Mouse (Mus musculus) kidney, adult 11 months (tissue): ENCODE data around the gene Vav2.

Source experiments
- DNase-seq: peaks from one replicate; pipeline ENCODE4 v3.0.0; 2022

The Vav2 gene

DNA sequence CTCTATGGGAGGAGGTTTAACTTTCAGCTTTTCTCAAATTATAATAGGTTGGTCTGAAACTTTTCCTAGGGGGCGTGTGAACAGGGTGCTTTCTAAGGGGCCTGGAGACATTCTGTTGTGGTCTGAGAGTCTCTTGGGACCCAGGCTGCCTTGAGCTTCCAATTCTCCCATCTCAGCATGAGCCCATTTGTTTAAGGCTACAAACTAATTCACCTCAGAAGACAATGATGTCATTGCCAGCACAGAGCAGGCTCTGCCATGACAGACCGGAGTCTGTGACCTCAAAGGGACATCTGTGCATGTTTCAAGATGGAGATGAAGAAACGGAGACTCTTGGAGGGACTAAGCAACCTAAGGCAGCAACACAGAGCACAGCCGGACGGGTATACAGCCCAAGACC is 112.6 kb downstream of the Vav2 start:
- no peak for DNase-seq

DNA sequence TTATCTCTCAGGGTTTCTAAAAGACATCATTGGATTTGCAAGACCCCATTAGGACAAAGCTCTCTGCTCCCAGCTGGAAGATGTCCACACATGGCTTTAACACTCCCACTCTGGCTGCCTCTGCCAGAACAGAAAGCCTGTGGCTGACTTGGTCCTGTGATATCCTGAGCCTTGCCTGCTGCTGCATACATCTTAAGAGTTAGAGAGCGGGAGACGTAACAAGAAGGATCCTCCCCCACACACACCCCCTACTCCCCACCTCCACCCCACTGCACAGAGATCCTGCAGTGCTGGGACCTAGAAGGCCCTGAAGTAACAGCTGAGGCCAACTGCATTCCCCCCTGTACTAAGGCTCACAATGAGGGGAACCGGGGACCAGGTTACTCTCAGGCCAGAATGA is 114.3 kb downstream of the Vav2 start:
- no peak for DNase-seq

DNA sequence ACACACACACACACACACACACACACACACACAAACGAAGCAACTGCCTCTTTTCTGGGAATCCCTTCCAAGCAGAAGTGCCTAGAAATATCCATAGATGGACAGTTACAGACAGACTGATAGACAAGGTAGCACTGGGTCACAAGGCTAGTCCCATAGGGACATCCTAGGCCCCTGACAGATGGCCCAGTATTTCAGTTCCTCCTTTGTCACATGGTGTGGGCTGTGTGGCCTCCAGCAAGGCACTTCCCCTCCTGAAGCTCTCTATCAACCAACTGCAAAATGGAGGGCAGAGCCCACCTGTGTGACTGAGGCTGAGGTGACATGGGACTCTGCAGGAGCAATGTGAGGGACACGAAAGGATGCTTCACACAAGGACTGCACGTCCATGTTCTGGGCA is 115.2 kb downstream of the Vav2 start:
- no peak for DNase-seq

DNA sequence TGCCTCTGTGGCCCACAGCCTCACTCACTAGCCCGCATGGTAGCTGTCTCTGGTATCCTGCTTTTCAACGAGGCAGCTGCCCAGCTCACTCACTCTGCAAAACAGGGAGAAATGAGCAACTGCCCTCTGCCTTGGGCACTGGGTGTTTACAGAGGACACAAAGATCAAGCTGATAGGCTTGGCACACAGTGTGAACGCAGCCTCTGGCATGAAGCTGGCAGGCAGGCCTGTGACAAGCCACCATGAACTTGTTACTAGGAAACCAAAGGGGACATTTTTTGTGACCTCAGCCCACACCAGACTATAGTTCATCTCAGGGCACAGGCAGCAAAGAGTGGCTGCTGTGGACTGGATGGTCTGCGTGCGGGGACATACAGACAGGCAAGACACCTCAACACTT is 115.9 kb downstream of the Vav2 start:
- DNase-seq: peak; percentile 61

DNA sequence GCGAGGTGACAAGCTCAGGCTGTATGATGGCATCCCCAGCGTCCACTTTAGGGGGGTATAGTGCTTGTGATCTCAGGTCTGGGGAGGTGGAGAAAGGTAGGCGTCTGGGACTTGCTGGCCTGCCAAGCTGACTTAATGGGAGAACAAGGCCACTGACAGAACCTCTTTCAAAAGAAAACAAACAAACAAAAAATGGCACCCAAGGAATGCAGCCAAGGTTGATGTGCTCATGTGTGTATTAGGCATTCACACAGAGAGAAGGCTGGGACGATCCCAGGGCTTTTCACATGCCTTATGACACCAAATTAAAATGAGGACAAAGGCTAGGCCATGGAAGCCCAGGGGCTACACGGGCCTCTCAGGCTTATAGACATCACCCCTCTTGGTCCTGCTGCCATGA is 116.6 kb downstream of the Vav2 start:
- no peak for DNase-seq

DNA sequence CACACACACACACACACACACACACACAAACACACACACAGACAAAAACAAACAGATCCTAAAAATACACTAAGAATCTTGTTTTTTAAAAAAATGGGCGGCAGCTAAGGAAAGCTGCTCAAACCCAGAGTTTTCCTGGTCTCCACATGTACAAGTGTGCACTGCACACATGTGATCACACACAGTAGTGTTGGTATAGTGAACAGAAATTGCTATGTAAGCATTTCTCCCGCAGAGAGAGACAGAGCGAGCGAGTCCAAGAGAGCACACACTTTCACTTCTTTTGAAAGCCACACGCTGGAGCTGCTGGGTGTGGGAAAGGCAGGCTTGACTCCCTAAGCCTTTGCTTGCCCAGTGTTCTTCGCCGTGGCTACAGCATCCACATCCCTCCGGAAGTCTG is 120.2 kb downstream of the Vav2 start:
- no peak for DNase-seq

DNA sequence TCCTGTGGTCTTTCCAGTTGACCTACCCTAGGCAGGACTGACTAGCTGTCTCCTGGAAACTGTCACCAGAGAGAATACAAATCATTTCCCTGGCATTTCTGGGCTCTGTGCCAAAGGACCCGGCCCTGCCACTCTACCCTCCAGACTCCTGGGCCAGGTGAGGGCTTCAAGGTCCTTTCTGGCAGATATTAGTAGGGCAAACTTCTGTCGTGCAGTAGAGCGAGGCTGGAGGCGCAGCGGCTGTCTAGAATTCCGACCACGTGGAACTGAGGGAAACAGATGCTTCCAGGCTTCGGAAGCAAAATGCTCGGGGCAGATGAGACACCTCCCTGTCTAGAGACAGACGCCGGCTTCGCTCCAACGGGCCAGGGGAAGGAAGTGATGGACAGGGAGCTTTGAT is 122.1 kb downstream of the Vav2 start:
- DNase-seq: peak; percentile 89

DNA sequence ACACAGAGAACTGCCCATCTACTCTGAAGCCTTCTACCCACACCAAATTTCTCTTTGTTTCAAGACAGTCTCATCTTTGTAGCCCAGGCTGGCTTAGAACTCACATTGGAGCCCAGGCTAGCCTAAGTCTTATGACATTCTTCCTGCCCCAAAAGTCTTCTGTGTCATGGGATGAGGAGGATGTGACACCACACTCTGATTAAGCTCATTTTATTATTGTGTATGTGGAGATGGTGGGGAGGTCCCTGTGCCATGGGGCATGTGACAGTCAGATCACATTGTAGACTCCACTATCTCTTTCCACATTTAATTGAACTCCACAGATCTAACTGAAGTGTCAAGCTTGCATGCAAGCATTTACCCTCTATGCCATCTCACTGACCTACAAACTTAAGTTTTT is 122.8 kb downstream of the Vav2 start:
- DNase-seq: no peak

DNA sequence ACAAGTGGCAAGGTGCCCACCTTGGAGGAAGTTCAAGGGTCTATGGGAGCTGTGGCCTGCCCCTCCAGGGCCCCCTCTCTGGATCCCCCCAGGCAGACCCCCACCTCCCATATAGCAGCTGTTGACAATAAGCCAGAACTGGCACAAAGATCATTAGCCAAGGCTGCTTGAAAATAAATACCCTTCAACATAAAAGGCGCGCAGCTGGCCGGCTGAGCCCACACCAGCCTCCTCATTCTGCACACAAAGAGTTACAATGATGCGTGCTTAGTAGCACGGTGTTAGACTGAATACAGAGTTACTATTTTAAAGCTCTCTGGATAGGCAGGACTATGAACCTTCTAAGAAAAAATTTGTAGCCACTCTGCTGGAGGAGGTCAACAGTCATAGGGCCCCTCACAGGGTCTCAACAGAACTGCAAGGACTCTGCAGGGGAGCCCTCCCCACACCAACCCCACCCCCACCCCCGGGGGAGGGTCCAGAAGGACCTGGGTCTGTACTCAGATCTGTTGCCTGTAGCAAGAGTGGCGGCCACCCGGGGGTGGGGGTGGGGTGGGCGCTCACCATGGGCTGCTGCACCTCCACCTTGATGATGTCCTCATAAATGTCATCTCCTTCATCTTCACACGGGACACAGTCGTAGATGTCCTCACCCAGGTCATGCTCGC is 125.3 kb downstream of the Vav2 start:
- DNase-seq: no peak

DNA sequence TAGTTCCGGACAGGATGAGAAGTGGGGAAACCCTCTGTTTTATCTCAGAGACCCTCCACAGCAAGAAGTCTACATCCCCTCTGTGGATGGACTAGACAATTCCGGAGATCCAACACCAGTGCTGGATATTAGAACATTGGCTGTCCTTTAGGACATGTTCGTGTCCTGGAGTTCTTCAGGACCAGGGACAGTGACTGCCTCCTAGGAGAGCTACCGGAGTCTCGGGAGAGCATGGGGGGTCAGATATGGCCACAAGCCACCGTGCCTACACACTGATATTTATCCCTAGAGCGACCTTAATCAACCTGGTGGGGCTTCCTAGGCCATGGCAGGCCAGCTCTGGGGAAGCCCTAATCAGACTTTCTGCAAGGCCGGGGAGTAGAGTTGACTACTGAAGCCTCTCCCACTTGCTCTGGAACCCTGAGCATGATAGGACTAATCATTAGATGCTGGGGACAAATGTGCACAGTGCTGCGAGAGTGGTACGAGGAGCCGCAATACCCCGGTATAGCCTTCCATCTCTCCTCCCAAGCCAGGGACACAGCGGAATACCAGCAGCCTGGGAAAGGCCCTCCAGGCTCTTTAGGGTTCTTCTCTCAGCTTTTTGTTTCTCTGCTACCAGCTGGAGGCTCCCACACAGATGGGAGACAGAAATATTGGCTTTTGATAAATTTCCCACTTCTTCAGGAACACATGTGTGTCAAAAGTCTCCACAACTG is 125.9 kb downstream of the Vav2 start:
- no peak for DNase-seq

DNA sequence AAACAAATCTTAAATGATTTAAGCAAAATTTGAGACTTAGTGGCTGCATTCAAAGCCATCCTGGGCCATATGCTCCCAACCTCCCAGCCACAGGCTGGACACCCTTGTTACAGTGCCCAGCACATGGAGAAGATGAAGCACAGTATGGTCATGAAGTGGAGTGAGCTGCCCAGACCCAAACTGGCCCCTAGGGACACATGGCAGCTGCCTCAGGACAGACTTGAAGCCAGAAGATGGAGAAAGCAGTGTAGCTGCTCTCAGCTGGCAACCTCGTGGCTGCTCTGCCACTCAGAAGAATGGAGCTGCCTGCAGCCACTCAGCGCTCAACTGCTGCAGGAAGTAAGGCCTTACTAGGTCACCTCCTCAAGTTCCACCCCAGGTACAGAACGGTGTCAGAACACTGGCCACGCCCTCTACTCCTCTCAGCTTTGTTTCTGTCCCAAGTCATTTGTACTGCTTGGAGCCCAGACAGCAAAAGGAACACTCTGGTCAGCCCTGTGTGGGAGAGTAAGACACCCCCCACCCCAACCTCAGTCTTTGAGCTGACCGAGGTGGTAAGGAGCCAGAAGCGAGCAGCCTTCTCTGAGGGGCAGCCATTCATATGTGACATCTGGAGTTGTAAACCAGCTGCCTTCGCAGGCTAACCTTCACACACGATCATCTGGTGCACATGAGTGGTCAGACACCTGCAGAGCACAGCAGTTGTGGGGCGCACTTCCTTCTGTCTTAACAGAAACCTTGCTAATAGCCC is 130.0 kb downstream of the Vav2 start:
- no peak for DNase-seq

DNA sequence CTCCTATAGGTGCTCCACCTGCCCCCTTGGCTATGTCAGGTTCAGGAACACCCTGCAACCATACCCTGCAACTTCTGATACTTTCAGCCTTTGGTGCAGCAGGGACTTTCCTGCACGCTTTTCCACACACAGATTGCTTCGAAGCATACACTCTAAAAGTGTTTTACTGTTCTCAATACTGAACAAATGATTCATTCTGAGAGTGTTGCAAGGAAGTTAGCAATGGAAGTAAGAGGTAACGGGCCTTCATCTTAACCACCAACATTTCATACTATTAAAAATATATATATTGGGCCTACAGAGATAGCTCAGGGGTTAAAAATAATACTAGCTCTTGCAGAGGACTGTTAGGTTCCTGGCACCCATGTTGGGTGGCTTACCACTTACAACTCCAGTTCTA is 132.1 kb downstream of the Vav2 start:
- no peak for DNase-seq

DNA sequence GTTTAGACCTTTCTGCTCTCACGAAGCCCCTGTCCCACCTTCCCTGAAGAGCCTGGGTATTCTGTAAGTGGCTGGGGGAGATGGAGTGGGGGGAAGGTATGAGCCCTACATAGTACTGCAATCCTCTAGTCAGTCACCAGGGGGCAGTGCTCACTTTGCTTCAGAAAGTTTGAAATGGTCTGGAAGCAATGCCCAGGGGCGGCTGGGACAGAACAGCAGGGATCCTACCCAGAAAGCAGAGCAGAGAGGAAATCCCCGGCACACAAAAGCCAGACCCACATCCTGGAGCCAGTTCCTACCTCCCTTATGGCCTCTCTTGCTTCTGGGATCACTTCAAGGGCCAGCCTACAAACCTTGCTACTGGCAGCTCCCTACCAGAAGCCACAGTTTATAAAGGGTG is 137.8 kb downstream of the Vav2 start:
- peak; percentile 67 for DNase-seq

DNA sequence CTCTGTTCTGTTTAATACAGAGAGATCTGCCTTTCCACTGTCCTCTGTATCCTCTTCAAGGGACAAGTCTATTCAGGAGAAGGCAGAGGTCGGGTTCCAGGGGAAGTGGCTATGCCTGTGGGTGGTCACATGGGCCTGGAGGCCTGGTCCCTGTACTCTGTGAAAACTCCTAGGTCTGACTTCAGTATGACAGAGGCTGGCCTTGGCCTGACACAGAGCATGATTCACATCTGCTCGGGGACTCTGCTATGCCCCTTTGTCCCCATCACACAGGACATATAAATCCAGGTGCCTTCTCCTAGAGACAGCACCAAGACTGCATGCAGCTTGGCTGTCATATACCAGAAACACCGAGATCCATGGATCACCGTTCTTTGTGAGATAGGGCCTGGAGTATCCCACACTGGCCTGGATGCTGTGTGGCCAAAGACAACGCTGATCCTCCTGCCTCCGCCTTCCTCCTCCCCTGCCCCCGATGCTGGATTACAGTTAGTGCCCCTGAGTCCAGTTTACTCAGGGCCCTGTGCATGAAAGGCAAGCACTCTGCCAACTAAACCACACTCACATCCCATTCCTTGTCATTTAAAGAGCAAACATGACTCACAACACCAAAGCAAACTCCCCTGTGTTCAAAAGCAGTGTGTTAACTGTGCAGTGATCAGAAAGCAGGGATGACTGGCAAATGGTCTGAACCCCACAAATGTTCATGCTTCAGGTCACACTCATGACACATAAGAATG is 139.7 kb downstream of the Vav2 start:
- no peak for DNase-seq

DNA sequence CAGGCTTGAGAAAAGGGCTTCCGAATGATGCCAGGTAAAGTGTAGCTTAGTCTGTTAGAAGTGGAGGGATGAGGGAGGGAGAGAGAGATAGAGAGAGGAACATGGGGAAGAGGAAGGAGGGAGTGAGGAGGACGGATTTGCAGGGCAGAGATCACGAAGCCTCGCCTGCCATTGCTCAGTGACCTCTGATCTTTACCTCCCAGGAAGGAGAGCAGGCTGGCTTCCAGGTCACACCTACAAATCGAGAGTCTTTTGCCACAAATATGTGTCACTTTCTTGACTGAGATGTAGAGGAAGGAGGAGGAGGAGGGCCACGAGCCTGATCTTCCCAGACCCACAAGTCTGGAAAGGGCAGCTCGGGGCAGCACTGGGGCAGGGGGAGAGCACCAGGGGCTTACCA is 142.4 kb downstream of the Vav2 start:
- DNase-seq: peak; percentile 66

DNA sequence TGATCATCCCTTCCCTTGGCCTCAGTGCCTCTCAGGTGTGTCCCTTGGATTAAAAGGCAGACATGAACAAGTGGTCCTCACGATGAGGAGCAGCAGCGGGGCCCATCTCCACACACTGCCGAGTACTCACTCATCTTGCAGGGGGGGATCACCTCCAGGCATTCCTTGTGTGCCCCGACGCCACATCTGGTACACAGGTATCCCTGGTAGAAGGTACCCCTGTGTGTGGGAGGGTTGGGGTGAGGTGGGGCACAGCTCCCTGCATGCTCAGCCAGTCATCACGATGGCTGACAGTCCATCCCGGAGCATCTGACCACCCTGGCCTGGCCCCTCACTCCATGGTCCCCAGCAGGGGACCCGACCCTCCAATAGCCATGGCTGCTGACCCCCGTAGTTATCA is 145.1 kb downstream of the Vav2 start:
- DNase-seq: no peak

DNA sequence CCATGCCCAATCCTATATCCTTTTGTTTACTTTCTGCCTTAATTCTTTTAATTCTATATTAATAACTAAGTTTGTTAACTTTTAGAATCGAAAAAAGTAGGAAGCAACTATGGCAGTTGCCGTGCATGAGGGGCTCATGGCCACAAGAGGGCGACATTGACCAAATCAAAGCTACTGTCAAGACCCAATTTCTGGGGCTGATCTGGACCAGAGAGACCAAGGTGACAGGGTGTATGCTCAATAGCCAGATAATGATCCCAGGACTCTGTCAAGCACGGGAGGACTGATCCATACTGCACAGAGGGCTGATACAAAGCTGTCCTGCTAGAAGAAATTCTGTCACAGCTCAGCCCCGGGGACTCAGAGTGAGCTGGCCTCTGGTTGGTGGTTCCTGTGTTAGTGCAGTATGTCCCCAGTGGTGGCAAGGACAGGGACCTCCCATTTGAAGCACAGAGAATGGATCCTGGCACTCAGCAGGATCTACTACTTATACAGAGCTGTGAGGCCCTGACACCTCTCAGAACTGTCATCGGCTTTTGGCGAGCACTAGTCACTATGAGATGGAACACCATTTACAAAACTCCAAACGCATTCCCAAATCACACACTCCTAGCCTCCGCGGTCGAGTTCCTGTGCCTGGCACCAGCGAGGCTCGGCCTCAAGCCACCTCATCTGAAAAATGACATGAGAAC is 145.8 kb downstream of the Vav2 start:
- peak; percentile 28 for DNase-seq

DNA sequence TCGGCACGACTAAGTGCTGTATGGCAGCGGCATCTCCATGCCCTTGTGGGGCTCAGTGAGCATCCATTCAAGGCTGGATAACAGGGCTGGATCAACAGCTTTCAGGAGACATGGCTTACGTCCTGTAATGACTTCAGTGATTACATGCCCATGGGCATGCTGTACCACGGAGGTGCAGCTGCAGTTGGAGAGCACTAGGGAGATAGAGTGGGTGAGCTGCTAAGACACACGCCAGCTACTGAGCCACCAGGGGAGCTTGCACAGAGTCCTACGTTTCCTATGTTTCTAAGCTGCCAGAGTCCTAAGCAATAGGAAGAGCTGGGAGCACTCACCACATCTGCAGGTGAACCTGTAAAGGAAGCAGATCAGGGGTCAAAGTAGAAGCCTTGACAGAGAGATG is 148.0 kb downstream of the Vav2 start:
- DNase-seq: no peak

DNA sequence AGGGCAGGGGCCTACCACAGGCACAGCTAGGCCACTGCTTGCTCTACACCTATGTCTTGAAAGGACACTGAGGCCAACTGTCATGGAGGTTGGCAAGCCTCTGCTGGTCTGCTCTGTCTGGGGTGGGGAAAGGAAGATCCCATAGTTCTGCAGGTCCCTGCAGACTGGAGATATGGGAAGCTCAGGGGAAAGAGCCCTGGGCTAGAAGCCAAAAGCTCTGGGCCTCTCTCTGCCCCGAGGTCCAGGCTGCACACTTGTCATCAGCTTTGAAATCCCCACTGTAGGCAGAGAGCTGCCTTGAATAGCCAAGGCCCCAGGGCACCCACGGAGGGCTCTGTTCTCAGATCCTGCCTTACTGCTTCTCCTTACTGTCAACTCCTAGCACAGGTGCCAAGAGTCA is 158.5 kb downstream of the Vav2 start:
- DNase-seq: no peak

DNA sequence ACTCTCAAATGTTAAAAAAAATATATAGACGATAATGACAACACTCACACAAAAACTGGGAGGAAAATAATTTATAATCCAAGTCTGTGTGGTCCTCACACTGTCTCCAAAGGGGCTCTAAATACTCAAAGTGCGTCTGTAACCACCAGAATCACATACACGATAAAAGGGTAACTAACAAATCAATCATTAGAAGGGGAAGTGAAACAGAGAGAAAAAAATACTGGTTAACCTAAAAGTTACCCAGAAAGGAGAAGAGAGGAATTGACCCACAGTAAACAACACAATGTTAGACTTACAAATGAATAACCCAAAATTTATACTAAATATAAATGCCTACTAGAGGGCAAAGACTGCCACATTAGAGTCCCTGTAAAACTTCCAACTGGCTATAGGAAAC is 161.0 kb downstream of the Vav2 start:
- DNase-seq: no peak

DNA sequence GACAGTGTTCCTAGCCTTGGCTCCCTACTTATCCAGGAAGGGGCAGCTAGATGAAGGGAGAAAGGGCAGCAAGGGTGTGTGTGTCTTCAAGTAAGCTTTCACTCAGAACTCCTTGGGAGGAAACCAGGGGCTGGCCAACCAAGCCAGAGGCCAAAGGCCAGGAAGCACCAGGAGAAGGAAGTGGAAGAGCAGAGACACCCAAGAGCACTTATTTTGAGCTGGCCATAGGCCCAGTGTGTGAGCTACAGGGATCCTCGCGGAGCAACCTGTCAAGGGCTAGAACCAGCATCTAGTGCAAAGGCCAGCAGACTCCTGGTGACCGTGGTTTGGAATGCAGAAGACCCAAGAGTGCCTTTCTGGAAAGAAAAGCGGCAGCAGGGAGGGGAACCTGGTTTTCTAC is 163.8 kb downstream of the Vav2 start:
- DNase-seq: peak; percentile 72

DNA sequence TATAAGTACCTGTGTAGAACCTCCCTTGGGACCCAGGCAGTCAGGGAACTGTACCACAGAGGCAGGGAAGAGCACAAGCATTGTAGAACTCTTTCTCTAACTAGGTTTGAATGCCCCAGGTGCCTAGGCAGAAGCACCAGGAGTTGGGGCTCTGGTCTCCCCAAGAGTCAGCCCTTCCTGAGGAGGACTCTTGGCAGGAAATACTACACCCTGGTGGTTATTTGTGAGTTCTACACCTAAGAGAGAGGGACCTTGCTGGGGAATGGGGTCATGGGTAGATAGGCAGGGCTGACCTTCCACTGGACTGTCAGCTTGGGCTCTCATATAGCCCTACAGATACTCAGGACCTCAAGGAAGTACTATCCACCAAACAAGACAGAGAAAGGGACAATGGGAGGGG is 175.4 kb downstream of the Vav2 start:
- DNase-seq: no peak

DNA sequence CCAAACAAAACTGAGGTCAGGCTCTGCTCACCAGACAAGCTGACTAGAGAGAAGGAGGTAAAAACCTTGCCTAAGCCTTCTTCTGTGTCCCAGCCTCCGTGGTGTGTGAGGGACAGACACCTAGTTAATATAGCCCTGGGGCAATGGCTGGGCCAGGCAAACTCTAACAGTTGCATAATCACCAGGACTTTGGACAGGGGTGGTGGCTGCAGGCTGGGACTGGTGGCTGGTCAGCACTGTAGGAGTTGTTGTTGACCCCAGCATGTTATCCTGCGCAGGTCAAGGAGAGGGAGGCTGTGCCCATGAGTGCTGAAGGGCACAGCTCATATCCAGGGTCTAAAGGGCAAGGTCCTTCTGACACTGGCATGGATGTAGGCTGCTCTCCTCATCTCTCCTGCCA is 178.6 kb downstream of the Vav2 start, which contains the start of gene Sardh:
Gene Sardh (minus strand): TSS at position 127 of the 400 bp plus-strand sequence.
- peak; percentile 93 for DNase-seq
